Mouse (Mus musculus) kidney, adult 11 months (tissue): Measurements from ENCODE around the gene Clec11a.

Experiments used
- DNase-seq: peaks from one replicate; pipeline ENCODE4 v3.0.0; 2022

Gene Clec11a

DNA sequence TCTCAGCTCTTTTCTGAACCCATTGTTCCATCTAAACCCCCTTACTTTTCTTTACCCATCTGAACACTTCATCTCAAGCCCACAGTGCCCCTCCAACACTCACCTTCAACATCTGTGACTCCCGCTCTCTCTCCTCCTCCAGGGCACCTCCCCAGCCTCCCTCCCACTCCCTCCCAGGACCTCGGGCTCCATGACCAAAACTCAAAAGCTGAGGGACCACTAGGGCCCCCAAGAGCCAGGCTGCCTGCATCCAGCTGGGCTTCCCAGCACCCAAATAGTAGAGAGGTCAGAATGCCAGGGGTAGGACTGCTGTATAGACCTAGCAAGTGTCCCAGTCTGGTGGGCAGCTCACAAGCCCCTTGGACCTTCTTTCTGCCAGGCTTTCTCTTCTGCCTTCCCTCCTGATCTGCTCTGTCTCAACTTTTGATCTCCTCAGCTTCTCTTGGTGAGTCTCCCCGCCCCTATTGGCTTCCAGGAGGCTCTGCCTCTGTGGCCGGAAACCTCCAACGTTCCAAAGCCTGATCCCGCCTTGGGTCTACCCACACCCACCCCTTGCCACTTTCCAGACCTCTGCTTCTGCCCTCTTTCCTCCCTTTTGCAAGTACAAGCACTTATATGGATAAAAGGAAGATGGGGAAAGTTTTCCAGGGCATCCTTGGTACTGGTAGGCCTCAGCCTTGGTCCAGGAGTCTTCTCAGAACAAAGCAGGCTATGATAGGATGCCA is at the start of gene Clec11a:
Gene Clec11a (minus strand): TSS at position 387 of the 725 bp plus-strand sequence.
- peak; percentile 13 for DNase-seq

- DNase-seq, result no peak
Measured at GRCm38 (mm10) chr7:44355411-44355810, 48.7 kb upstream of the Clec11a start.

- DNase-seq, result no peak
Measured at GRCm38 (mm10) chr7:44353601-44354340, 47.1 kb upstream of the Clec11a start.

DNA sequence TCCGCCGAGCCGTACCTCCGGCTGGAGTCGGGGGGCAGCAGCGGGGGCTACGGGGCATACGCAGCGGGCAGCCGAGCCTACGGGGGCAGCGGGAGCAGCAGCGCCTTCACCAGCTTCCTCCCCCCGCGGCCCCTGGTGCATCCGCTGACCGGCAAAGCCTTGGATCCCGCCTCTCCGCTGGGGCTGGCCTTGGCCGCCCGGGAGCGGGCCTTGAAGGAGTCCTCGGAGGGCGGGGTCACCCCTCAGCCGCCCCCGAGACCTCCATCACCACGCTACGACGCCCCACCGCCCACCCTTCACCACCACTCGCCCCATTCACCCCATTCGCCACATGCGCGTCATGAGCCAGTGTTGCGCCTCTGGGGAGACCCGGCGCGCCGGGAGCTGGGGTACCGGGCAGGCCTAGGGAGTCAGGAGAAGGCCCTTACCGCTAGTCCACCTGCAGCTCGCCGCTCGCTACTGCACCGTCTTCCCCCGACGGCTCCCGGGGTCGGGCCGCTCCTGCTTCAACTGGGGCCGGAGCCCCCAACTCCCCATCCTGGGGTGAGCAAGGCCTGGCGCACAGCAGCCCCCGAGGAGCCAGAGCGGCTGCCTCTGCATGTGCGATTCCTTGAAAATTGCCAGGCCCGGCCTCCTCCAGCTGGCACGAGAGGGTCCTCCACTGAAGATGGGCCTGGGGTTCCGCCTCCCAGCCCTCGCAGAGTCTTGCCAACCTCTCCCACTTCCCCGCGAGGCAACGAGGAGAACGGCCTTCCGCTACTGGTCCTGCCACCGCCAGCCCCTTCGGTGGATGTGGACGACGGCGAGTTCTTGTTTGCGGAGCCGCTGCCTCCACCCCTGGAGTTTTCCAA is 46.3 kb upstream of the Clec11a start:
- no peak for DNase-seq

DNA sequence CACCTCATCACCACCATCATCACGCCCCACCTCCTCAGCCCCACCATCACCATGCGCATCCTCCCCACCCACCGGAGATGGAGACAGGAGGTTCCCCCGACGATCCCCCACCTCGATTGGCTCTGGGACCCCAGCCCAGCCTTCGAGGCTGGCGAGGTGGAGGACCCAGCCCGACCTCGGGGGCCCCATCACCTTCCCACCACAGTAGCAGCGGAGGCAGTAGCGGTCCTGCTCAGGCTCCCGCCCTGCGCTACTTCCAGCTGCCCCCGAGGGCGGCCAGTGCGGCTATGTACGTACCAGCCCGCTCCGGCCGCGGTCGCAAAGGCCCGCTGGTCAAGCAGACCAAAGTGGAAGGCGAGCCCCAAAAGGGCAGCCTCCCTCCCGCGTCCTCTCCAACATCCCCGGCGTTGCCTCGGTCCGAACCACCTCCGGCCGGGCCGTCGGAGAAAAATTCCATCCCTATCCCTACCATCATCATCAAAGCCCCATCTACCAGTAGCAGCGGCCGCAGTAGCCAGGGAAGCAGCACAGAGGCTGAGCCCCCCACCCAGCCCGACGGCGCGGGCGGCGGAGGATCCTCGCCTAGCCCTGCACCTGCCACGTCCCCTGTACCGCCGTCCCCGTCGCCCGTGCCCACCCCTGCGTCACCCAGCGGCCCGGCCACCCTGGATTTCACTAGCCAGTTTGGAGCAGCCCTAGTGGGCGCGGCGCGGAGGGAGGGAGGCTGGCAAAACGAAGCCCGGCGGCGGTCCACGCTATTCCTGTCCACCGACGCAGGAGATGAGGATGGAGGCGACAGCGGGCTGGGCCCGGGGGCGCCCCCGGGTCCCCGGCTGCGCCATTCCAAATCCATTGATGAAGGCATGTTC is 45.4 kb upstream of the Clec11a start:
- DNase-seq, result no peak

- DNase-seq, result peak; percentile 75
Measured at GRCm38 (mm10) chr7:44350957-44351711, 44.4 kb upstream of the Clec11a start.

GRCm38 (mm10) chr7:44349043-44349442 is 42.3 kb upstream of the Clec11a start:
- no peak for DNase-seq

GRCm38 (mm10) chr7:44344622-44345021 is 37.9 kb upstream of the Clec11a start:
- DNase-seq, result no peak

- no peak for DNase-seq
Measured at GRCm38 (mm10) chr7:44343459-44344015, 36.8 kb upstream of the Clec11a start.

- no peak for DNase-seq
Measured at GRCm38 (mm10) chr7:44341714-44342113, 35.0 kb upstream of the Clec11a start.

DNA sequence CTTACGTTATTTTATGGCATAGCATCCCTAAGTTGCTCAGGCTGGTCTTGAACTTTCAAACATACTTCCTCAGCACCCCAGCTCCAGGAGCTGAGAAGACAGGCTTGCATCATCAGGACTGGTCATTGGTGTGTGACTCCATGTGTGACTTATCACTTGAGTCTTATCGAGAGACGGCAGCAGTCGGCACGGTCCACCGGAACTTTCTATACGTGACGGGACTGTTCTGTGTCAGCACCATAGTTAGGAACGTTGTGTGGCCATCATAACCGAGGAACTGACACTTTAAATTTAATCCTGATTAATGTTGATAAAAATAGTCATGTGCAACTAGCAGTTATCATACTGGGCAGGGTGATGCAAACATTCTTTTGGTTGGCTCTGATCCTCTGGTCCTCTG is 34.4 kb upstream of the Clec11a start:
- DNase-seq, result no peak

DNA sequence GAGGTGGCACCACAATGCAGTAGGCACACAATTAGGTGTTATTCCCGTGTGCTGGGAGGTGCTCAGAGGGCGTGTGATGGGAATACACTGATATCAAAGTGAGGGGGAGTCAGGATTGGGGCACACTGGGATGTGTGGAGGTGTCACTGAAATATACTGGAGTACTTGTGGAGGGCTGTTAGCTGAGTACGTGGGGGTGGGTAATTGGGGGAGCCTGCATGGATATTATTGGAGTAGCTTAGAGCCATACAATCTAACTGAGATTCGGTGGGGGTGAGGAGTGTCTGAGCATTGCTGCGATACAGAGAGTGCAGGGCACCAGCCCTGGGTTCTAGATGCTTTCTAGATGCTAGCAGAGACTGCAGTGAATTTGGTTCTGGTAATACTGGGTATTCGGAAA is 33.5 kb upstream of the Clec11a start:
- no peak for DNase-seq

GRCm38 (mm10) chr7:44337121-44337849 is 30.6 kb upstream of the Clec11a start:
- no peak for DNase-seq

- no peak for DNase-seq
Measured at GRCm38 (mm10) chr7:44336046-44337021, 29.6 kb upstream of the Clec11a start.

DNA sequence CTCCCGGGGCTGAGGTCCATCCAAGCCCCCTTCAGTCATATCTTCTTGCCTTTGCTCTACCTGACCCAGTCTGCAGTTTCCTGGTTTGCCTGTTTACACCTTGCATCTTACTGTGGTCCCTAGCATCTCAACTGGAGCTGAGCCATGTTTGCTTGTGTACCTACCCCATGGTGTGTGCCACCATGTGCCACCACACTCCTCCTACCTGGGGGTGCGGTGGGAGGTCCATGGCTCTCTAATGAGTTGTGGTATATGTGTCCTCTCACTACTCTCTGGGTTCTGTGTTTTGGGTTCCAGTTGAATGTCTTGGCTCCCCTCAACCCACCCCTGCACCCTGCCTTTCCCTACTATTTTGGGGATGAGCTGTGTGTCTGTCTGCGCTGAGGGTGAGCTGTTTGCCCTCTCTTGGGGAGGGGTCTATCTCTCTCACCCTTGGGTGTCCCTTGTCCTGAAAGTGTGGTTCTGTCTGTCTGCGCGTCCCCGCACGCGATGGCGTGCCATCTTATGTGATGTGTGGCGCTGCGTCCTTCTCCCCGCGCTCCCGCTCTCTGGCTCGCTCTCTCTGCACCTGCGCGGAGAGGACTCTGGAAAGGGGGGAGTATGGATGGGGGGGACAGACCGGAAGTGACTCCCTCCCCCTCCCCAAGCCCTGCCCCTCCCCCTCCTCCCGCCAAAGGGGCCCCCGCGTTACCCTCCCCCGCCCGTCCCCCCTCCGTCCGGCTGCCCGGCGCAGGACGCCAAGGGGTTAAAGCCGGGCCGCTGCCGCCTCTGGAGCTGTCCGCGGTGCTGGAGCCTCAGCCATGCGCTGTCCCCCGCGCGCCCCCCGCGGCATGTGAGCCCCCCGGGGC is 28.6 kb upstream of the Clec11a start:
- no peak for DNase-seq

DNA sequence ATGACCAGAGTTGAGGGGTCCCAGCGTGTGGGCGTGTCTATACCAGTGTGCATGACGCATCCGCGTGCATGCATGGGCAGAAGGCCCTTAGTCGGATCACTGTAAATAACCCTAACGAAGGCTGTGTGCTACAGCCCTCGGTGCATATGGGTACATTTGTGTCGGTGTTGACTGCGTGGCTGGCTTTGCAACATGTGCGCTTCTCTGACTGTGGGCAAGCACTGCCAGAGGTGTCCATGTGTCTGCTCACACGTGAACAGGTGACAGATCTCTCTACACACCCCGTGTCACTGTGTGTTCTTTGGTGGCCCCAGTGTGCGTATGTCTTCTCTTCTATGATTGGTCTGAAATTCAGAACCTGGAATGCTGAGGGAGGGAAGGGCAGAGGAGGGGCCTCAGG is 27.4 kb upstream of the Clec11a start:
- DNase-seq, result no peak

DNA sequence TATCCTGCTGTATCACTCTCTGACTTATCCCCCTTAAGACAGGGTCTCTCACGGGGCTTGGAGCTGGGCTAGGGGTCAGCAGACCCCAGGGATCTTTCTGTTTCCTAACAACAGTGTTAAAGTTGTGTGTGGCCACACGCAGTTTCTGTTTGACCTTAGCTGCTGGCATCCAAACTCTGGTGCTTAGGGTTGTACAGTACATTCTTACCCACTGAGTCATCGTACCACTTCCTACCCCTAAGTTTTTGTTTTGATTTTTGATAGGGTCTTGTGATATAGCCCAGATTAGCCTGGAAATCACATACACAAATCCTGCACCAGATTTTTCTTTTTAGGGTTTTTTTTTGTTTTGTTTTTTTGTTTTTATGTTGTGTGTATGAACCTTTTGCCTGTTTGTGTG is 25.6 kb upstream of the Clec11a start:
- no peak for DNase-seq

DNA sequence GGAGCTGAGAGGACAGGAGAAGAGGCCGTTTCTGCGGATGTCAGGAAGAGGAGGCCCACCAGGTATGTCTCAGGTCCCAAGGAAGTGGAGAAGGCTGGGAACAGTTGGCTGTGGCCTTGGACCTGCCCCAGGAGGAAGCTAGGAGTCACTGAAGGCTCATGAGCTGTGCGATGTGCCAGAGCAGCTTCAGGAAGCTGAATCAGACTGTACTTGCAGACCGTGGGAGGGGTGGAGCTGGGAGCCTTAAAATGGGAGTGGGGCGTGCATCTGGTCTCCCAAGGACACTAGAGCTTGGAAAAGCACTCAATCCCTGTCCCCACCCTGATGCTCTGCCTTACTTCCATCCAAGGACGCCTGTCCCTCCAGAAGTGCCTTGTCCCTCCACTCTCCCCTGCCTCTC is 19.9 kb upstream of the Clec11a start:
- DNase-seq, result no peak
